Mouse (Mus musculus) MEL (cell line): ENCODE measurements at regions not wholly inside any gene's neighbourhood (a gene's known extent, or its start where the extent isn't known, plus 50 kb on each side); places are given as distances from the start of the nearest gene placed in this dataset.

ENCODE experiments used
- DNase-seq: peaks from one replicate; pipeline ENCODE4 v3.0.0; 2011; ENCODE audit warnings: low read depth, low spot score
- H3K27ac ChIP-seq: 2 replicates; pipeline ENCODE4 v1.5.1; 2012; ENCODE audit warnings: low read depth, mild to moderate bottlenecking, control low read depth, low read length, moderate library complexity; ENCODE audit not compliant: control insufficient read depth
- H3K27me3 ChIP-seq, 2 experiments: fragments of 150-350 bp in 1 of 2; sonication (generic) in 1 of 2; 2 replicates each; pipeline ENCODE4 v1.6.1; 2012; ENCODE audit warnings: low read length in 2 of 2, mild to moderate bottlenecking in 2 of 2, improper control_type of control experiment in 1 of 2, moderate library complexity in 1 of 2; ENCODE audit not compliant: insufficient read depth in 2 of 2, control insufficient read depth in 1 of 2
- H3K36me3 ChIP-seq, 2 experiments: 2 replicates each; pipeline ENCODE4 v1.6.1; 2012 to 2014; ENCODE audit warnings: low read length in 2 of 2, improper control_type of control experiment in 1 of 2, inconsistent platforms in 1 of 2, mild to moderate bottlenecking in 1 of 2; ENCODE audit not compliant: insufficient read depth in 2 of 2, control insufficient read depth in 1 of 2
- H3K4me1 ChIP-seq, 2 experiments: fragments of 150-350 bp in 1 of 2; sonication (generic) in 1 of 2; 2 replicates each; pipeline ENCODE4 v1.6.1; 2012; ENCODE audit warnings: low read length in 2 of 2, improper control_type of control experiment in 1 of 2, mild to moderate bottlenecking in 1 of 2; ENCODE audit not compliant: insufficient read depth in 2 of 2, control insufficient read depth in 1 of 2
- H3K4me3 ChIP-seq, 2 experiments: fragments of 150-350 bp in 1 of 2; sonication (generic) in 1 of 2; 2 replicates each; pipeline ENCODE4 v1.5.1; 2012; ENCODE audit warnings: low read depth in 2 of 2, low read length in 2 of 2, mild to moderate bottlenecking in 2 of 2, moderate library complexity in 2 of 2, control low read depth in 1 of 2, improper control_type of control experiment in 1 of 2; ENCODE audit not compliant: control insufficient read depth in 1 of 2, insufficient read depth in 1 of 2
- H3K79me2 ChIP-seq: 2 replicates; pipeline ENCODE4 v1.6.1; 2012; ENCODE audit warnings: mild to moderate bottlenecking, low read length, moderate library complexity; ENCODE audit not compliant: control insufficient read depth, poor library complexity, insufficient read depth
- H3K9ac ChIP-seq: 2 replicates; pipeline ENCODE4 v1.6.1; 2012; ENCODE audit warnings: low read depth, mild to moderate bottlenecking, control low read depth, low read length, moderate library complexity; ENCODE audit not compliant: control insufficient read depth, poor library complexity, severe bottlenecking
- H3K9me3 ChIP-seq: fragments of 150-350 bp; sonication (generic); replicated peaks from 2 replicates; pipeline ENCODE4 v1.6.1; 2012; ENCODE audit warnings: mild to moderate bottlenecking, low read length, improper control_type of control experiment, moderate library complexity; ENCODE audit not compliant: insufficient read depth
- CHD1 ChIP-seq: IDR thresholded peaks from 2 replicates; pipeline ENCODE4 v1.6.1; 2012; ENCODE audit warnings: low read depth, mild to moderate bottlenecking, inconsistent platforms, low read length, improper control_type of control experiment
- CHD2 ChIP-seq: IDR thresholded peaks from 2 replicates; pipeline ENCODE4 v1.6.1; 2011; ENCODE audit warnings: low read length, improper control_type of control experiment
- CTCF ChIP-seq, 3 experiments: IDR thresholded peaks in 2 of 3; conservative IDR thresholded peaks in 1 of 3; 2 replicates each; pipeline ENCODE4 v1.5.1; 2011 to 2012; ENCODE audit warnings: low read length in 3 of 3, low read depth in 2 of 3, mild to moderate bottlenecking in 2 of 3, improper control_type of control experiment in 1 of 3, inconsistent platforms in 1 of 3, mixed read lengths in 1 of 3, moderate library complexity in 1 of 3; ENCODE audit not compliant: control insufficient read depth in 1 of 3, insufficient read depth in 1 of 3, poor library complexity in 1 of 3, severe bottlenecking in 1 of 3
- ELF1 ChIP-seq: IDR thresholded peaks from 2 replicates; pipeline ENCODE4 v1.6.1; 2014; ENCODE audit warnings: low read depth, mild to moderate bottlenecking, inconsistent platforms, low read length, improper control_type of control experiment, moderate library complexity
- EP300 ChIP-seq, 2 experiments: IDR thresholded peaks; 2 replicates each; pipeline ENCODE4 v1.6.1; 2011; ENCODE audit warnings: improper control_type of control experiment in 2 of 2, low read length in 2 of 2, low read depth in 1 of 2, mild to moderate bottlenecking in 1 of 2
- ETS1 ChIP-seq: IDR thresholded peaks from 2 replicates; pipeline ENCODE4 v1.6.1; 2012; ENCODE audit warnings: low read depth, mild to moderate bottlenecking, inconsistent platforms, low read length, improper control_type of control experiment, moderate library complexity
- JUND ChIP-seq: IDR thresholded peaks from 2 replicates; pipeline ENCODE4 v1.6.1; 2011; ENCODE audit warnings: low read depth, mild to moderate bottlenecking, improper control_type of control experiment, low read length
- MAFK ChIP-seq: IDR thresholded peaks from 2 replicates; pipeline ENCODE4 v1.6.1; 2011; ENCODE audit warnings: low read depth, mild to moderate bottlenecking, low read length, improper control_type of control experiment, borderline replicate concordance
- MAX ChIP-seq: IDR thresholded peaks from 2 replicates; pipeline ENCODE4 v1.6.1; 2011; ENCODE audit warnings: low read length, improper control_type of control experiment
- MXI1 ChIP-seq: IDR thresholded peaks from 2 replicates; pipeline ENCODE4 v1.6.1; 2011; ENCODE audit warnings: mild to moderate bottlenecking, low read depth, low read length, improper control_type of control experiment
- MYB ChIP-seq: IDR thresholded peaks from 2 replicates; pipeline ENCODE4 v1.6.1; 2011; ENCODE audit warnings: mild to moderate bottlenecking, low read depth, low read length, improper control_type of control experiment
- MYC ChIP-seq: IDR thresholded peaks from 2 replicates; pipeline ENCODE4 v1.6.1; 2011; ENCODE audit warnings: low read depth, mild to moderate bottlenecking, low read length, improper control_type of control experiment, moderate library complexity
- NELFE ChIP-seq: IDR thresholded peaks from 2 replicates; pipeline ENCODE4 v1.6.1; 2011; ENCODE audit warnings: low read depth, low read length, improper control_type of control experiment
- POLR2A ChIP-seq, 2 experiments: IDR thresholded peaks; 2 replicates each; pipeline ENCODE4 v1.6.1; 2011 to 2012; ENCODE audit warnings: low read length in 2 of 2, mild to moderate bottlenecking in 2 of 2, control low read depth in 1 of 2, improper control_type of control experiment in 1 of 2, low read depth in 1 of 2, moderate library complexity in 1 of 2; ENCODE audit not compliant: control insufficient read depth in 1 of 2, insufficient read depth in 1 of 2, poor library complexity in 1 of 2
- POLR2AphosphoS2 ChIP-seq: IDR thresholded peaks from 2 replicates; pipeline ENCODE4 v1.6.1; 2011; ENCODE audit warnings: low read length, improper control_type of control experiment
- RAD21 ChIP-seq: IDR thresholded peaks from 2 replicates; pipeline ENCODE4 v1.6.1; 2011; ENCODE audit warnings: mild to moderate bottlenecking, low read depth, low read length, improper control_type of control experiment
- SIN3A ChIP-seq: IDR thresholded peaks from 2 replicates; pipeline ENCODE4 v1.6.1; 2012; ENCODE audit warnings: low read length, improper control_type of control experiment, inconsistent platforms
- TAL1 ChIP-seq: IDR thresholded peaks from 2 replicates; pipeline ENCODE4 v1.6.1; 2012; ENCODE audit warnings: mild to moderate bottlenecking, inconsistent platforms, low read length, moderate library complexity, mixed read lengths
- TBP ChIP-seq: IDR thresholded peaks from 2 replicates; pipeline ENCODE4 v1.8.0; 2011; ENCODE audit warnings: low read depth, low read length, improper control_type of control experiment
- TCF12 ChIP-seq: IDR thresholded peaks from 2 replicates; pipeline ENCODE4 v1.6.1; 2014; ENCODE audit warnings: low read depth, mild to moderate bottlenecking, inconsistent platforms, low read length, improper control_type of control experiment, moderate library complexity
- USF1 ChIP-seq: IDR thresholded peaks from 2 replicates; pipeline ENCODE4 v1.6.1; 2014; ENCODE audit warnings: low read depth, mild to moderate bottlenecking, inconsistent platforms, low read length, improper control_type of control experiment, moderate library complexity
- USF2 ChIP-seq, 2 experiments: IDR thresholded peaks; 2 replicates each; pipeline ENCODE4 v1.6.1; 2011 to 2012; ENCODE audit warnings: improper control_type of control experiment in 2 of 2, low read length in 2 of 2, borderline replicate concordance in 1 of 2, inconsistent platforms in 1 of 2, low read depth in 1 of 2, mild to moderate bottlenecking in 1 of 2; ENCODE audit not compliant: insufficient read depth in 1 of 2
- ZKSCAN1 ChIP-seq: IDR thresholded peaks from 2 replicates; pipeline ENCODE4 v1.6.1; 2012; ENCODE audit warnings: low read depth, mild to moderate bottlenecking, inconsistent platforms, low read length, improper control_type of control experiment, moderate library complexity
- ZMIZ1 ChIP-seq: IDR thresholded peaks from 2 replicates; pipeline ENCODE4 v1.6.1; 2012; ENCODE audit warnings: low read depth, mild to moderate bottlenecking, inconsistent platforms, low read length, improper control_type of control experiment, moderate library complexity
- ZNF384 ChIP-seq: IDR thresholded peaks from 2 replicates; pipeline ENCODE4 v1.6.1; 2012; ENCODE audit warnings: low read depth, mild to moderate bottlenecking, inconsistent platforms, low read length, improper control_type of control experiment

DNA sequence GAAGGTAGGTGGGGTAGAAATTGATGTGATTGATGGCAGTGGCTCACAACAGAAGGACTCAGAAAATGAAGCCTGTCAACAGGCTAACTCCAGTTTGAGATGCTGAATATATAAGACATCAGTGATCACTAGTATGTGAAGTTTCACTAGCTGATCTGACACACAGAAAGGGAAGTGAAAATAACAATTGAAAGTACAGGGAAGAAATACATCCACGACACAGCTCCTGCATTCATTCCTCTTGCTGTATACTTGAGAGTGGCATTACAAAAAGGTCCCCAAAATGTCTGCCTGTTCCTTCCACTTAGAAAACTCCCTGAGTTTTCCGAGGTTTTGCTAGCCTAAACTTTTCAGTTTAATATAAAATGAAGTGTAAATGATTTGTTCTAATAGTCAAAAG is 116.2 kb upstream of the Dmac1 start:
- H3K27ac ChIP-seq: no peak overlapping the region
- no peaks in the 10 kb centered on the region for H3K4me1 ChIP-seq

GRCm38 (mm10) chr4:75386271-75386938 is 108.3 kb upstream of the Dmac1 start:
- no peak for DNase-seq
- H3K79me2 ChIP-seq: no peaks in the 10 kb centered on the region
- H3K9me3 ChIP-seq: no peaks in the 10 kb centered on the region
- H3K27me3 ChIP-seq: no peaks in the 10 kb centered on the region; a peak in 1 of 4 replicates
- no peak overlapping the region for H3K27ac ChIP-seq
- no peak overlapping the region for H3K9ac ChIP-seq
- H3K4me1 ChIP-seq: no peaks in the 10 kb centered on the region
- TF ChIP-seq TCF12 (no peak), NELFE (no peak), ETS1 (no peak)
- H3K4me3 ChIP-seq: no peak overlapping the region
- no peaks in the 10 kb centered on the region for H3K36me3 ChIP-seq

More for the DNA sequence above, 116.2 kb upstream of the Dmac1 start:
- Histone ChIP-seq H3K36me3 (no peaks in the 10 kb centered on the region), H3K9me3 (no peaks in the 10 kb centered on the region), H3K79me2 (no peaks in the 10 kb centered on the region), H3K27me3 (no peaks in the 10 kb centered on the region; a peak in 1 of 4 replicates), H3K4me3 (no peak overlapping the region), H3K9ac (no peak overlapping the region)
- TF ChIP-seq TAL1 (no peak), MYB (no peak), TCF12 (no peak), POLR2AphosphoS2 (no peak), SIN3A (no peak), CTCF (IDR thresholded peaks at IDR 0.05 in 2 of 3, conservative IDR thresholded peaks at IDR 0.05 in 1 of 3; ENCODE audit: control insufficient read depth in 1 of 3, insufficient read depth in 1 of 3, low read depth in 2 of 3, low read length in 3 of 3, poor library complexity in 1 of 3, severe bottlenecking in 1 of 3) (no peak), ZNF384 (no peak), MAX (no peak), ZMIZ1 (no peak), ETS1 (no peak)
- DNase-seq: no peak

DNA sequence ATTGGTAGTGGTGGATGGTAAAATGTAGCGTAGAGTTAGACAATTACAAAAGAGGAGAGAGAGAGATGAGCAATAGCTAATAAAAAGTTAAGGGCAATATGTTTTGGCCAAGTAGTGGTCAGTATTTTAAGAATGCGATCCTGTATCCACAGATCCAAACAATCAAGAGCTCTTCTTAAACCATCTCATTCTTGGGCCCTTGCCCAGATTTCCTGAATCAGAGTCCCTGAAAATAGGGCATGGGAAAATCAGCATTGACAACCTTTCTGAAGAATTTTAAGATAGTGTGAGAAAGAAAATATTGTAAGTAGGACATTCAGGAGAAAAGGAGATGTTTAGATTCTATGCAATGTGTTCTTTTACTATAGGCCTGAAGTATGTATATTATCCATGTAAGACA is 81.4 kb upstream of the Dmac1 start:
- no peak overlapping the region for H3K4me3 ChIP-seq
- DNase-seq: no peak
- no peaks in the 10 kb centered on the region for H3K79me2 ChIP-seq
- no peak for TF ChIP-seq MXI1
- no peak for TF ChIP-seq TCF12
- no peak for TF ChIP-seq USF2 (IDR thresholded peaks at IDR 0.05; ENCODE audit: borderline replicate concordance in 1 of 2, insufficient read depth in 1 of 2, low read depth in 1 of 2, low read length in 2 of 2)
- TF ChIP-seq ETS1: no peak
- no peak for TF ChIP-seq ELF1
- no peak for TF ChIP-seq MYC
- no peak for TF ChIP-seq CHD1
- no peak for TF ChIP-seq POLR2A (IDR thresholded peaks at IDR 0.05; ENCODE audit: control insufficient read depth in 1 of 2, insufficient read depth in 1 of 2, low read depth in 1 of 2, low read length in 2 of 2, poor library complexity in 1 of 2)
- no peak for TF ChIP-seq TBP
- TF ChIP-seq EP300 (IDR thresholded peaks at IDR 0.05; ENCODE audit: low read depth in 1 of 2, low read length in 2 of 2): no peak
- TF ChIP-seq USF1: no peak
- TF ChIP-seq ZKSCAN1: no peak
- TF ChIP-seq RAD21: no peak
- no peak for TF ChIP-seq MAFK
- TF ChIP-seq JUND: no peak
- no peak for TF ChIP-seq CHD2
- TF ChIP-seq ZMIZ1: no peak
- no peaks in the 10 kb centered on the region for H3K27me3 ChIP-seq
- no peaks in the 10 kb centered on the region for H3K9me3 ChIP-seq
- no peak overlapping the region for H3K9ac ChIP-seq
- no peaks in the 10 kb centered on the region for H3K4me1 ChIP-seq
- no peaks in the 10 kb centered on the region for H3K36me3 ChIP-seq
- no peak overlapping the region for H3K27ac ChIP-seq
